Mouse (Mus musculus): Measurements from ENCODE around the gene Olfr1189.
"Not testable (repeated sequence)": the region's sequence is repeated elsewhere in the genome, so short reads cannot be mapped to it uniquely, and the experiment has no call there.

Olfr1189 gene

GRCm38 (mm10) chr2:88586154-88586553 is at the start of gene Olfr1189:
Gene Olfr1189, plus strand, starts transcription at chr2:88586454.
- DNase-seq, result no peak

GRCm38 (mm10) chr2:88556635-88557034 is 29.6 kb upstream of the Olfr1189 start, which contains the start of gene Olfr1188:
Gene Olfr1188, plus strand, starts transcription at chr2:88556935.
- DNase-seq, result no peak

- not testable (repeated sequence) for DNase-seq
Measured at GRCm38 (mm10) chr2:88572696-88573095, 13.6 kb upstream of the Olfr1189 start.

- not testable (repeated sequence) for DNase-seq
Measured at GRCm38 (mm10) chr2:88640242-88640641, 54.0 kb downstream of the Olfr1189 start, which contains the start of gene Olfr1191-ps1. Gene Olfr1191-ps1, plus strand, starts transcription at chr2:88640542.

All from kidney, postnatal 10 days (tissue).